Mouse (Mus musculus): ENCODE data around the gene Tcte1. TPM values are rescaled to one million over a fixed set of nuclear protein-coding genes. Genes with fewer than 3 reads are reported as not detected.

Gene Tcte1
- total RNA-seq, 2 experiments from 2014 or later, result not detected

- intact Hi-C loops (cut with DNase I), result loop anchor here (1.0 to 2.0 kb wide), 3 partner anchors 15 to 61 kb away; no protein-coding TSS in a partner anchor
These were observed 58.3 kb downstream of the Tcte1 start for GRCm38 (mm10) chr17:45581567-45581983.

GRCm38 (mm10) chr17:45582188-45582587, 59.0 kb downstream of the Tcte1 start:
- intact Hi-C loops (cut with DNase I), result no loop called here

More at GRCm38 (mm10) chr17:45581567-45581983, 58.3 kb downstream of the Tcte1 start:
- DNase-seq, result peak; percentile 87 to 91

GRCm38 (mm10) chr17:45582715-45583355, 59.6 kb downstream of the Tcte1 start:
- intact Hi-C loops (cut with DNase I), result no loop called here
- DNase-seq, result no peak

More at GRCm38 (mm10) chr17:45582188-45582587, 59.0 kb downstream of the Tcte1 start:
- DNase-seq, result no peak

- intact Hi-C loops (cut with DNase I), result loop anchor here (1.0 kb wide), 1 partner anchor 45 kb away; no protein-coding TSS in a partner anchor
These were observed 61.1 kb downstream of the Tcte1 start for GRCm38 (mm10) chr17:45584096-45584896.

GRCm38 (mm10) chr17:45584939-45585678, 61.9 kb downstream of the Tcte1 start:
- intact Hi-C loops (cut with DNase I), result loop anchor here (1.0 kb wide), 1 partner anchor 44 kb away; no protein-coding TSS in a partner anchor
- DNase-seq, result peak; percentile 90 to 94

More at GRCm38 (mm10) chr17:45584096-45584896, 61.1 kb downstream of the Tcte1 start:
- DNase-seq, result peak; percentile 97

GRCm38 (mm10) chr17:45585725-45586448, 62.7 kb downstream of the Tcte1 start:
- intact Hi-C loops (cut with DNase I), result no loop called here
- no peak for DNase-seq

- no peak for DNase-seq
- intact Hi-C loops (cut with DNase I), result no loop called here
These were observed 63.2 kb downstream of the Tcte1 start for GRCm38 (mm10) chr17:45586449-45586837.

GRCm38 (mm10) chr17:45588370-45588769, 65.1 kb downstream of the Tcte1 start:
- intact Hi-C loops (cut with DNase I), result no loop called here
- no peak for DNase-seq

GRCm38 (mm10) chr17:45589236-45589635, 66.0 kb downstream of the Tcte1 start:
- no peak for DNase-seq
- intact Hi-C loops (cut with DNase I), result no loop called here

- no peak for DNase-seq
- intact Hi-C loops (cut with DNase I), result no loop called here
These were observed 66.6 kb downstream of the Tcte1 start for GRCm38 (mm10) chr17:45589844-45590243.

- no peak for DNase-seq
- intact Hi-C loops (cut with DNase I), result no loop called here
These were observed 67.2 kb downstream of the Tcte1 start for GRCm38 (mm10) chr17:45590410-45590809.

- DNase-seq, result peak; percentile 84 to 86
- intact Hi-C loops (cut with DNase I), result no loop called here
These were observed 68.7 kb downstream of the Tcte1 start for GRCm38 (mm10) chr17:45591701-45592605.

Other genes with a start within 250 kb of the Tcte1 start
- 10 to 100 TPM; 48.4 to 48.7 TPM for gene Cdc5l, start 89.7 kb upstream of the Tcte1 start, total RNA-seq (2021)
- gene Spats1, start 48.0 kb upstream of the Tcte1 start, total RNA-seq (2021), result under 1 TPM; 0.22 to 0.65 TPM
- gene Aars2, start 16.6 kb upstream of the Tcte1 start, total RNA-seq (2021), result 10 to 100 TPM; 19.3 to 20.2 TPM
- gene Tmem151b, start 26.2 kb downstream of the Tcte1 start, total RNA-seq (2021), result under 1 TPM; 0.05 to 0.12 TPM
- 1 to 10 TPM; 1.8 to 2.7 TPM for gene Nfkbie, start 32.3 kb downstream of the Tcte1 start, total RNA-seq (2021)
- gene Slc35b2, start 40.4 kb downstream of the Tcte1 start, total RNA-seq (2021), result 10 to 100 TPM; 34.5 to 36.8 TPM
- gene Hsp90ab1, start 49.8 kb downstream of the Tcte1 start, total RNA-seq (2021), result 1,000 to 10,000 TPM; 1,000 to 1,054 TPM
- 10 to 100 TPM; 88.3 to 99.0 TPM for gene Slc29a1, start 76.2 kb downstream of the Tcte1 start, total RNA-seq (2021)
- not detected for gene Mymx, start 78.7 kb downstream of the Tcte1 start, total RNA-seq (2021)
- not detected for gene Capn11, start 135.9 kb downstream of the Tcte1 start, total RNA-seq (2021)
- gene Mrpl14, start 162.9 kb downstream of the Tcte1 start, total RNA-seq (2021), result 100 to 1,000 TPM in 1 of 2 experiments, 10 to 100 TPM in 1; 94.7 to 108 TPM
- 10 to 100 TPM; 81.4 to 86.9 TPM for gene Tmem63b, start 163.5 kb downstream of the Tcte1 start, total RNA-seq (2021)
- gene 1600014C23Rik, start 210.4 kb downstream of the Tcte1 start, total RNA-seq (2021), result not detected